Mouse (Mus musculus): Measurements from ENCODE around the gene Ambra1.
A peak's percentile ranks its signal among the peaks of the same experiment; 100 is the strongest.

Ambra1 gene

DNA sequence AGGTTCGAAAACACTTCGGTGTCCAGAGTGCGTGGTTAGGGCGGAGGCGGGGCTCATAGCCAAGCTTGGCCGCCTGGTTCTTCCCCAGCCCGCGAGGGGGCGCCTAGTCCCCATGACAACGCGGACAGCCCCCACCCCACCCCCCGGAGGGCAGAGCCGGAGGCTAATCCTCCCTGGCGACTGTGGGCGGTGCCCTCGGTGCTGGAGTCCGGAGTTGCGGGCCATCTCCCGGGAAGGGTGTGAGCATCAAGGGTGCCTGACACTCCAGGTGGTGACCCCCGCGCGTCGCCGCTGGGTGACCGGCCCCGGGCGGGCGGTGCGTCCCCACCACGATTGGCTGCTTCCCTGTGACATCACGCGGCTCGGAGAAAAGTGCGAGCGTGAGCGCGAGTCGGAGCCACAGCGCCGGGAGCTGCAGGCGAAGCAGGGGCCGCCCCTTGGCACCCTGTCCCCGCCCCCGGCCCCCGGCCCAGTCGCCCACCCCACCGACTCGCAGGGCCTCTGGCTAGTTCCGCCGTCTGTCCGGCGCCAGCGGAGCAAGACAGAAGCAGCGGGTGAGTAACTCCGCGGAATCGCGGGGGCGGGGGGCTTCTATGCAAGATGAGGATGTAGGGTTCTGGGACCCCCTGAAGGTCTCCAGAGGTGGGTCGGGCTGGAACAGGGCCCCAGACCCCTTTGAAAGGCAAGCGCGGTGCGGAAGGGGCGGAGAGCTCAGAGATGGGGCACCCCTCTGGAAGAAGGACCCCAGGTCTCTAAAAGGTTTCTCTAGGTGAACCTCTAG lies 192.0 kb downstream of the Ambra1 start:
- DNase-seq = peak; percentile 73

GRCm38 (mm10) chr2:91922586-91923414 lies 192.9 kb downstream of the Ambra1 start:
- DNase-seq = no peak

- peak; percentile 76 for DNase-seq
These were observed 193.7 kb downstream of the Ambra1 start for GRCm38 (mm10) chr2:91923415-91924337.

DNA sequence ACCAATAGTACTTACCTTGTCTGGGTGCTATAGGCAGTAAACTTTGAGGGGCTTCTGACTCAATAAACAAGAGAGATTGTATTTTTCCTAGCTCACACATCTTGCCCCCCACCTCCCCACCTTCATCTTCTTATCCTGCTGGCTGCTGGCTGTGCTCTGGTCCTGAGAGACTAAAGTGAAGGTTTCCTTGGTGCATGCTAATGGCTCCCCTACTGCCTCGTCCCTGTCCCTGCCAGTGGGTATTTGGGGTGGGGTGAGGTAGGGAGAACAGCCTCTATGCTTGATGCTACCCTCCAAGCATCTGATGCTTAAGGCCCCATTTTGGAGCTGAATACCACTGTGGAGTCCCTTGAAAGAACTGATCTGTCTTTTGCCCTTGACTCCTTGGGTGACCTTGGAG lies 194.8 kb downstream of the Ambra1 start:
- no peak for DNase-seq

- no peak for DNase-seq
These were observed 195.5 kb downstream of the Ambra1 start for GRCm38 (mm10) chr2:91925442-91925841.

DNA sequence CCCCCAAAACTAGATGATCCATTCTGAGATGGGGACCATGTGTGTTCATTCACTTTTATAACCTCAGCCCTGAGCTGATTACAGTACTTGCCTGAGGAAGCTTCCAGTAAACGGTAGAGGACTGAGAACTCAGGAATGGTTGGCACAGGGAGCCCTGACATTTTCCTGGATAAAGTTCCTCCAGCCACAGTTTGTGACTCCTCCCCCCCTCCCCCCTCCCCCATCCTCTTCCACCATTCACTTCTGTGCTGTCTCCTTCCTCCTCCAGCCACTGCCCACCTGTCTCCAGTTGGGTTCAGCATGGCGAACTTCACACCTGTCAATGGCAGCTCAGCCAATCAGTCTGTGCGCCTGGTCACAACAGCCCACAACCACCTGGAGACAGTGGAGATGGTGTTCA lies 197.0 kb downstream of the Ambra1 start, which contains the start of gene Chrm4:
Gene Chrm4, plus strand, starts transcription at position 301 of the 400 bp plus-strand sequence.
- DNase-seq = no peak

DNA sequence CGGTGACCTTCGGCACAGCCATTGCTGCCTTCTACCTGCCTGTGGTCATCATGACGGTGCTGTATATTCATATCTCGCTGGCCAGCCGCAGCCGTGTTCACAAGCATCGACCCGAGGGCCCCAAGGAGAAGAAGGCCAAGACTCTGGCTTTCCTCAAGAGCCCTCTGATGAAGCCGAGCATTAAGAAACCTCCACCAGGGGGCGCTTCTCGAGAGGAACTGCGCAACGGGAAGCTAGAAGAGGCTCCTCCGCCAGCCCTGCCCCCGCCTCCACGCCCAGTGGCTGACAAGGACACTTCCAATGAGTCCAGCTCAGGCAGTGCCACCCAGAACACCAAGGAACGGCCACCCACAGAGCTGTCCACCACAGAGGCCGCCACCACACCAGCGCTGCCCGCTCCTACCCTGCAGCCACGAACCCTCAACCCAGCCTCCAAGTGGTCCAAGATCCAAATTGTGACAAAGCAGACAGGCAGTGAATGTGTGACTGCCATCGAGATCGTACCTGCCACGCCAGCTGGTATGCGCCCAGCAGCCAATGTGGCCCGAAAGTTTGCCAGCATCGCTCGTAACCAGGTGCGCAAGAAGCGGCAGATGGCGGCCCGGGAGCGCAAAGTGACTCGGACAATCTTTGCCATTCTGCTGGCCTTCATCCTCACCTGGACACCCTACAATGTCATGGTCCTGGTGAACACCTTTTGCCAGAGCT lies 198.0 kb downstream of the Ambra1 start:
- DNase-seq = peak; percentile 75

DNA sequence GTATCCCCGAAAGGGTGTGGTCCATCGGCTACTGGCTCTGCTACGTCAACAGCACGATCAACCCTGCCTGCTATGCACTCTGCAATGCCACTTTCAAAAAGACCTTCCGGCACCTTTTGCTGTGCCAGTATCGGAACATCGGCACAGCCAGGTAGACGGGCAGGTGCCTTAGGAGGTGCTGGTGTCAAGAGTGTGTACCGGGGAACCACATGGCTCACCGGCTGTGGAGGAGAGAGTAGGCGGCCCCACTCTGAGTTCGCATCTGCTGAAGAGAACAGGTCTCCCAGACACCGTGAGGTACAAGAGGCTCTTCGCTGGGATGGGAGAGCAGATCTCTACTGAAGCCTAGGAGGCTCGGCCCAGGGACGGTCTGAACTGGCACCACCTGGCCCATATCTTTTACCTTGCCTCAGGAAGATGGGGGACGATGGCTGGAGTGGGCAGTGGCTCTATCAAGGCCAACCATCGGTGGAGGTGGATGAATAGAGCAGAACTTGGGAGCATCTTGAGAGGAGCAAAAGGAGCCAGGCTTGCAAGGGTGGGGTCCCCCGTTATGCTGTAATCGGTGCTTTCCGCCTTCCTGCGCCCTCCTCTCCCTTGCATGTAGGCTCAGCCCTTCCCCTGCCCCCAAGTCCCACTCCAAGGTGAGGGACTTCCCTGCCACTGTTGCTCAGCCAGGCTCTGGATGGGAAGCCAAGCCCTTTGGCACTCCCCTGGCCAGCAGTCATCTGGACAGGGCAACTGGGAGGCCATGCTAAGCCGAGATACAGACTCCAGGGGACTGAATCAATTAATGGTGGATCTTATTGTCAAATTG lies 198.8 kb downstream of the Ambra1 start:
- no peak for DNase-seq

GRCm38 (mm10) chr2:91929455-91929854 lies 199.5 kb downstream of the Ambra1 start:
- no peak for DNase-seq

DNA sequence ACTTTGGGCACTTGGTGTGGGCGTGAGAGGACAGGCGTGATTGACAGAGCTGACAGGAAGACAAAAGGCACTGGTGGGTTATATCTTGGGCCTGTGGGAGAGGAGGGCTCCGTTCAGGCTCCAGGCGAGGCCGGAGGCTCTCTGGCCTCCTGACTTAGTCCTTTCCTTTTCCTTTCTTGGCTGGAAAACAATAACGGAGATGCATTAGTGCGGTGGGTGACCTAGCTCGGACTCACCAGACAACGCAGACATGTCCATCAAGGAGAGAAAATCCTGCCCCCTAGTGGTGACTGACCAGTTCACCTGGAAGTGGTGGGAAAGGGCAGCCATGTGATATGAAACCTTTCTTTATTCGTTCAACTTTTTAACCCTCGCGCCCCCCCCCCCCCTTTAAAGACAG lies 200.0 kb downstream of the Ambra1 start:
- peak; percentile 61 for DNase-seq

DNA sequence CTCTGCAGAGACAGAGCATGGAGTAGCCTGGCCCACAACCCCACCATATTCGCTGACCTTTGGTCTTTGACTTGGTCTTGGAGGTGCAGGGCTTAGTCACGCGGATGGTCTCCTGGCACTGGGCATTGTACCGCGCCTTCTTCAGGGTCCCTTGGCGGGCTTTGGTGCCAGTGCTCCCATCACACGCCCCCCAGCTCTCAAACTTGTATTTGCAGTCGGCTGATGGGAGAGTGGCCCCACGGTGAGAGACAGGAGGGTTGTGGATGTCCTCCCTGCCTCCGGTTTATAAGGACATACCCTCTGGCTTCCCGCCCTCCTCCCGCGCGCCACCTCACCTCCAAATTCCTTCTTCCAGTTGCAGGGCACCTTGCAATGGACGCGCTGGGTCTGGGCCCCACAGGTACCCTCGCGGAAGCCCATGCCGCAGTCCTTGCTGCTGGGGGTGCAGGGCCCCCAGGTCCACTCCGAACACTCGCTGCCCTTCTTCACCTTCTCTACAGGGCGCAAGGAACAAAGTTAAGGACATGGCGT lies 200.9 kb downstream of the Ambra1 start:
- peak; percentile 44 for DNase-seq

DNA sequence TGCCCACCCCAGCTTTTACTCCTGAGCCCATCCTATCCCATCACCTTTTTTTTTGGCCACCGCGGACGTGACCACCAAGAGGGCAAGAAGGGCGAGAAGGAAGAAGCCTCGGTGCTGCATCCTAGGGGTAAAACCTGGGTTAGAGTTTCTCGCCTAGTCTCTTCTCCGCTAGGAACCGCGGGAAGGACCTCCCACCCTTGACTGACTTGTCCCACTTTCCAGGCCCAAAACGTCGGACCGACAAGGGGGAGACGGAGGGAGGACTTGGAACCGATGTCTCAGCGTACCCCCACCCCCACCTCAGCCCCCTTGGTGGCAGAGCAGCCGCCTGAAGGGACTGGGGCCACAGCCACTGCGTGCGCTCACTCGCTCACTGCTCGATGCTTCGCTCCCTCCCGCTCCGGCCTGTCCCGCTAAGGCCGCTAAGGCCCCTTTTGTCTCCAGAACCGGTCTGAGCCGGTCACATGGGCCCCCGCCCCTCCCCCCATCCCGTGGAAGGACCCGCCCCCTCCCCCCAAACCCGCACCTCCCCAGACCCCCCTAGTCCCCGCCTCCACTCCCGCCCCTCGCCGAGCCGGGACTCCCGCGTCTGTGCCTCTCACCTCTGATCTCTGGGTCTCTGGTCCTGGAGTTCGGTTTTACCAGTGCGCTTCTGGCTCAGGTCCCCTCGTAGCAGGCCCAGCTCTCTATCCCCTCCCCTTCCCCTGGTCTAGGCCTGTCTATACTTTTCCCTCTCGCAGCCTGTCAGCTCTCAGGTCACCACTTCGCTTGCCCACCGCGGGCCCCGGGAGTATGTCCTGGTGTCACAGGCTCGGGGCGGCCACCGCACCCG lies 201.6 kb downstream of the Ambra1 start:
- DNase-seq = peak; percentile 64

DNA sequence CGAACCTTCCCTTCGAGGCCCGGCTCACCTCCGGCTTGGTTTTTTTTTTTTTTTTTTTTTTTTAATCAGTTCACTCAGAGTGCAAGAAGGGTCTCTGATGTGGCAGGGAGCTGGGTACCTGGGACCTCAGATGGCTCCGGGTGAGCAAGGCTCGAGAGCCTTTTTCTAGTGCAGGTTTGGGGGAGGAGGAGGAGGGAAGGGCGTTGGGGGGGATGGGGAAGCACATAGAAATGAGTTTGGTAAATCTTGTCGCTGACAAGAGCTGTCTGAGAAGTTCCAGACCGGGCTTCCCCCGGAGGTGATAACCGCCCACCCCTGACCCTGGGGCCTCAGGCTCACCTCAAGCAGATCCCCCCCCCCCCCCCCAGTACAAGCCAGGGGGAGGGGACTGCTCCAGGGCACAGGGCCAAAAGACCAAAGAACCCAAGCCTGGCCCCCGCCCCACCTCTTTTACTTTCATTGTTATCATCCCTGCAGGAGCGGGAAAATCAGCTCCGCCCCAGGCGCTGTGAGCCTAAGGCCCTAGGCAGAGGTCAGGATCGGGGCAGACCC lies 202.3 kb downstream of the Ambra1 start, which contains the start of gene Mdk:
Gene Mdk, minus strand, starts transcription at position 138 of the 552 bp plus-strand sequence.
- DNase-seq = no peak

DNA sequence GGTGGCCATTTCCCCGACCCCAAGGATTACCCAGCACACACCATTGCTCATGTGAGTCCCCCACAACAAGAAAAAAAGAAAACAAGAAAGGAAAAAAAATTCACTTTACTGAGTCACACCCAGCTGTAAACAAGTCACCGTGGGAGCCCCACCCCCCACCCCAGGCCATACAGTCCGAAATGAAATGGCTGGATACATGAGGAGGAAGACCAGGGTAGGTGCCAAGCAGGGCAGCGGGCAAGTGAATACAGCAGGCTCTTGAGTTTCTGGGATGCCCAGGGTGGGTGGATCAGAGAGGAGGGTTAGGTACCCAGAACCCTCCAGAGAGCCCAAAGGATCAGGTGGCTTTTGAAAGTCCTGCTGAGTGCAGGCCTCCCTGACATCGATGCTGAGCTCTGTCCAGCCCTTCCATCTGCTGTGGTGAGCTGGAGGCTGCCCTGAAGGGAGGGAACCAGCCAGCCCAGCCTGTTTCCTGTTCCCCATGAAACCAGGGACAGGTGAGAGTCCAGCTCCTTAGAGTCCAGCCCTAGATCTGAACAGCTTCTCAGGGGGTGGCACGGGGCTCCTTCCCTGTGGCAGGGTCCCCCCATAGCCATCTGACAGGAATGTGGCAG lies 202.9 kb downstream of the Ambra1 start:
- DNase-seq = no peak

DNA sequence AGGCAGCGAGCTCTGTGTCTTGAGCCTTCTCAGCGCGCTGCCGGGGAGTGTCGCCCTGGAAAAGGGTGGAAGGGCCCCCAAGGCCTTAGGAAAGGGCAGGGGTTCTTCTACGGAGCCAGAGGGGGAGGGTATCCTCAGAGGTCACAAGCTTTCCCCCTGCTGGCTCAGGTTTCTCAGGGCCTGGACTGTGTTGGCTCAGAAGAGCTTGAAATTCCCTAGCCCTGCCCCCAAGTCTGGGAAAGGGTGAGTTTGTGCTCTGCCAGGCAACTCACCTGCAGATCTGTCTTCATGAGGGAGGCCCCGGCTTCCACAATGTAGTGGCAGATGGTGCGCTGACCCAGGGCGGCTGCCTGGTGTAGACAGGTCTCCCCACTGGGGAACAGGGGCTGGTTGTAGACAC lies 203.5 kb downstream of the Ambra1 start:
- no peak for DNase-seq

- no peak for DNase-seq
These were observed 204.1 kb downstream of the Ambra1 start for GRCm38 (mm10) chr2:91934016-91934415.

- DNase-seq = no peak
These were observed 205.0 kb downstream of the Ambra1 start for GRCm38 (mm10) chr2:91934826-91935525.

DNA sequence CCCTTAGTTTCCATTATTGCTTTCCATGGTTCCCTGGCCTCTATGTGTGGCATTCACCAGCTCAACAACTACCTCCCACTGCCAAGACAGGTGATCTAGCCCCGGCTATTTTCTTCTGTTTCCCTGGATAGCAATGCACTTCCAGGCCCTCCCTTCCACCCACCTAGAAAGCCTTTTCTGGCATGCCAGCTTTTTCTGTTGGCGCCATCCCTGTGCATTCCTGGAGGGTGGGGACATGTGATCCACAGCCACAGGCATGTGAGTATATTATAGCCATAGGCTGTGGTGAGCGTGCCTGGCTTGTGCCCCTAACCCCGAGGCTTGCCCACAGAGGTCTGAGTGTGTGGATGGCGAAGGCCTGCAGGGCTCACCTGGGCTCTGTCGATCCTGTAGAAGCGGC lies 206.2 kb downstream of the Ambra1 start:
- no peak for DNase-seq
